Mouse (Mus musculus) myocyte (in vitro differentiated cells): ENCODE results near the gene Cpne5.

ENCODE experiments used
- MAX ChIP-seq: IDR thresholded peaks from one replicate; pipeline ENCODE4 v1.6.1; 2011; ENCODE audit warnings: low read depth, mild to moderate bottlenecking, control low read depth
- POLR2A ChIP-seq: IDR thresholded peaks from one replicate; pipeline ENCODE4 v1.6.1; 2011; ENCODE audit warnings: low read depth, mild to moderate bottlenecking, control low read depth, moderate library complexity; ENCODE audit not compliant: insufficient read length
- POLR2AphosphoS2 ChIP-seq: IDR thresholded peaks from one replicate; pipeline ENCODE4 v1.6.1; 2011; ENCODE audit warnings: low read depth, control low read depth; ENCODE audit not compliant: insufficient read length

DNA sequence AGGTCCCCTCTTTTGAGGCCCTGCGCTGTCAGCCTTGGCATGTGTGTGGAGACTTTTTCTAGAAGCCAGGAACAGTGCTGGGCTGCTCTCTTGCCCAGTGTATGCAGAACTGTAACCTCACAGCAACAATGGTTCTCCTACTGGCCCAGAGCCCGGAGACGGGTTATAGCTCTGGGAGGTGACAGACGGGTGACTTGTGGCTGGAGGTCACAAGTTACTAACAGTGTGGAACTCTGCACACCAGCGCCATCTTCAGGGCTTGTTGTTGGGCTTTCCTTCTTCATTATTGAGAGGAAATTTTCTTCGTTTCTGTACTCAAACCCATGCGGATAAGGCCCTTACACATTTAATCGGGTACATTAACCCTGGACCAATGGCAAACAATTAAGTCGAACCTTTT lies 11.5 kb upstream of the Cpne5 start:
- TF ChIP-seq POLR2A (no peak), MAX (no peak), POLR2AphosphoS2 (no peak)
